Mouse (Mus musculus): ENCODE measurements around the gene Slc46a2. TPM values are rescaled to one million over a fixed set of nuclear protein-coding genes. Genes with fewer than 3 reads are reported as not detected.

Slc46a2 gene
- polyA plus RNA-seq, 1 experiment from 2014 or later: 0.14 TPM

GRCm38 (mm10) chr4:59870433-59870832 lies 44.4 kb downstream of the Slc46a2 start:
- H3K4me1 ChIP-seq (ENCODE audit: control insufficient read depth, insufficient read depth, low read length): peaks cover 3% of the 10 kb centered on the region; the same call in 1 of the 2 replicates
- H3K36me3 ChIP-seq (ENCODE audit: control insufficient read depth, insufficient read depth, low read length): no peaks in the 10 kb centered on the region
- no peak overlapping the region for H3K27ac ChIP-seq (ENCODE audit: low read length)
- no peak for ATAC-seq (ENCODE audit: insufficient read depth, low FRiP score)
- H3K27me3 ChIP-seq (ENCODE audit: control insufficient read depth, insufficient read depth, low read length): no peaks in the 10 kb centered on the region
- H3K4me3 ChIP-seq (replicated peaks; ENCODE audit: low read length): no peak overlapping the region
- no peak overlapping the region for H3K9ac ChIP-seq (ENCODE audit: low read length)
- 60% methylated on average over 6 of the region's 6 CpGs for WGBS
- H3K4me2 ChIP-seq (ENCODE audit: low read depth, low read length): no peak overlapping the region
- no peaks in the 10 kb centered on the region for H3K9me3 ChIP-seq (replicated peaks; ENCODE audit: control insufficient read depth, low read length)

DNA sequence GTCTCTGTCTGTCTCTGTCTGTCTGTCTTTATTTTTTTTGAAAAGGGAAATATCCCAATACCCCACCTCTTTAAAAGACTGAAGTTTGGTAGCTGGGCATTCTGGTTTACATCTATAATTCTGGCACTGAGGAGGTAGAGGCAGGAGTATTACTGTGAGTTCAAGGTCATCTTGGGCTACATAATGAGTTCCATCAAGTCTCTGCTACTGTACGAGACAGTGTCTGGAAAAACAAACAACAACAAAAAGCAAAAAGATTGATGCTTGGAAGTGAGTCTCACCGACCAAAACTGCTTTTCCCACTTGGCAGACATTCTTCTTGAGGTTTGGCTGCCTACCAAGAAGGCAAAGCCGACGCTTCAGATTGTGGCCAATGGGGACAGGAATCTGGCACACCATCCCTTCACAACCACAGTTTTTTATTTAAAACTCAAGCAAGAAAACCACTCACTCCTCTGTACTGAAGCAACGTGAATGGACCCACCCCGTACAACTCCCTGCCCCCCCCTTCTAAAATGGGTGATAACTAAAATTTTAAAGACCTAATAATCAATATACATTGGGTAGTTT lies 45.3 kb downstream of the Slc46a2 start:
- Histone ChIP-seq H3K4me1 (ENCODE audit: control insufficient read depth, insufficient read depth, low read length) (peaks cover 3% of the 10 kb centered on the region; the same call in 1 of the 2 replicates), H3K9me3 (replicated peaks; ENCODE audit: control insufficient read depth, low read length) (no peaks in the 10 kb centered on the region), H3K27me3 (ENCODE audit: control insufficient read depth, insufficient read depth, low read length) (no peaks in the 10 kb centered on the region), H3K4me2 (ENCODE audit: low read depth, low read length) (no peak overlapping the region), H3K27ac (ENCODE audit: low read length) (no peak overlapping the region), H3K36me3 (ENCODE audit: control insufficient read depth, insufficient read depth, low read length) (no peaks in the 10 kb centered on the region), H3K9ac (ENCODE audit: low read length) (no peak overlapping the region), H3K4me3 (replicated peaks; ENCODE audit: low read length) (no peak overlapping the region)
- no peak for ATAC-seq (ENCODE audit: insufficient read depth, low FRiP score)
- WGBS: 46% methylated on average over 6 of the region's 6 CpGs

GRCm38 (mm10) chr4:59868086-59868485 lies 46.8 kb downstream of the Slc46a2 start:
- WGBS: 76% methylated on average over 11 of the region's 11 CpGs
- no peaks in the 10 kb centered on the region for H3K27me3 ChIP-seq (ENCODE audit: control insufficient read depth, insufficient read depth, low read length)

DNA sequence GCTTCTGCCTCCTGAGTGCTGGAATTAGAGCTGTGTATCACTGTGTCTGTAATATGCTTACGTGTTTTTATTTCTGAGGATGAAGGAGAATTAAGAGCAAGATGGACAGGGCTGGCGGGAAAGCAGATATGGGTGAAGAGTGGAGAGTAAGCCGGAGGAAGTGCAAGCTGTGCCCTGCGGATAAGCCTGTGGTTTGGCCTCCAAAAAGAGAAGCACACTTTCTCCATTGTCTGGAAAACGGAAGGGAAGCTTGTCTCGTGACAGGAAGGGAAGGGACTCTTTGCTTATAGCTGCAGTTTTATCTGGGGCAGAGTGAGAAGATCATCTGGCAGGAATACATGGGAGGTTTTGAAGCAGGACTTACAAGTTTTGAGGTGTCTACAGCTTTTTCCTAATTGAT lies 51.0 kb downstream of the Slc46a2 start:
- WGBS: 69% methylated on average over 6 of the region's 6 CpGs
- Histone ChIP-seq H3K9me3 (replicated peaks; ENCODE audit: control insufficient read depth, low read length) (no peaks in the 10 kb centered on the region), H3K4me3 (replicated peaks; ENCODE audit: low read length) (no peak overlapping the region), H3K4me1 (ENCODE audit: control insufficient read depth, insufficient read depth, low read length) (no peaks in the 10 kb centered on the region), H3K27ac (ENCODE audit: low read length) (no peak overlapping the region), H3K36me3 (ENCODE audit: control insufficient read depth, insufficient read depth, low read length) (no peaks in the 10 kb centered on the region), H3K27me3 (ENCODE audit: control insufficient read depth, insufficient read depth, low read length) (no peaks in the 10 kb centered on the region), H3K4me2 (ENCODE audit: low read depth, low read length) (no peak overlapping the region), H3K9ac (ENCODE audit: low read length) (no peak overlapping the region)
- no peak for ATAC-seq (ENCODE audit: insufficient read depth, low FRiP score)

More at GRCm38 (mm10) chr4:59868086-59868485, 46.8 kb downstream of the Slc46a2 start:
- no peak for ATAC-seq (ENCODE audit: insufficient read depth, low FRiP score)
- peaks cover 3% of the 10 kb centered on the region; the same call in 1 of the 2 replicates for H3K4me1 ChIP-seq (ENCODE audit: control insufficient read depth, insufficient read depth, low read length)
- H3K9me3 ChIP-seq (replicated peaks; ENCODE audit: control insufficient read depth, low read length): no peaks in the 10 kb centered on the region
- no peak overlapping the region for H3K27ac ChIP-seq (ENCODE audit: low read length)
- H3K36me3 ChIP-seq (ENCODE audit: control insufficient read depth, insufficient read depth, low read length): no peaks in the 10 kb centered on the region
- no peak overlapping the region for H3K4me3 ChIP-seq (replicated peaks; ENCODE audit: low read length)
- no peak overlapping the region for H3K9ac ChIP-seq (ENCODE audit: low read length)
- H3K4me2 ChIP-seq (ENCODE audit: low read depth, low read length): no peak overlapping the region

GRCm38 (mm10) chr4:59862335-59862734 lies 52.5 kb downstream of the Slc46a2 start:
- Histone ChIP-seq H3K9ac (ENCODE audit: low read length) (no peak overlapping the region), H3K4me3 (replicated peaks; ENCODE audit: low read length) (no peak overlapping the region), H3K36me3 (ENCODE audit: control insufficient read depth, insufficient read depth, low read length) (no peaks in the 10 kb centered on the region), H3K27me3 (ENCODE audit: control insufficient read depth, insufficient read depth, low read length) (no peaks in the 10 kb centered on the region), H3K9me3 (replicated peaks; ENCODE audit: control insufficient read depth, low read length) (no peaks in the 10 kb centered on the region), H3K4me1 (ENCODE audit: control insufficient read depth, insufficient read depth, low read length) (no peaks in the 10 kb centered on the region), H3K27ac (ENCODE audit: low read length) (no peak overlapping the region), H3K4me2 (ENCODE audit: low read depth, low read length) (no peak overlapping the region)
- 74% methylated on average over 1 of the region's 1 CpGs for WGBS
- no peak for ATAC-seq (ENCODE audit: insufficient read depth, low FRiP score)

GRCm38 (mm10) chr4:59861871-59862270 lies 53.0 kb downstream of the Slc46a2 start:
- no peak overlapping the region for H3K4me2 ChIP-seq (ENCODE audit: low read depth, low read length)
- no peak overlapping the region for H3K27ac ChIP-seq (ENCODE audit: low read length)
- no peak overlapping the region for H3K9ac ChIP-seq (ENCODE audit: low read length)
- H3K36me3 ChIP-seq (ENCODE audit: control insufficient read depth, insufficient read depth, low read length): no peaks in the 10 kb centered on the region
- H3K4me1 ChIP-seq (ENCODE audit: control insufficient read depth, insufficient read depth, low read length): no peaks in the 10 kb centered on the region
- no peaks in the 10 kb centered on the region for H3K27me3 ChIP-seq (ENCODE audit: control insufficient read depth, insufficient read depth, low read length)
- no peaks in the 10 kb centered on the region for H3K9me3 ChIP-seq (replicated peaks; ENCODE audit: control insufficient read depth, low read length)
- H3K4me3 ChIP-seq (replicated peaks; ENCODE audit: low read length): no peak overlapping the region
- ATAC-seq (ENCODE audit: insufficient read depth, low FRiP score): no peak
- 46% methylated on average over 4 of the region's 4 CpGs for WGBS

GRCm38 (mm10) chr4:59860431-59860830 lies 54.4 kb downstream of the Slc46a2 start:
- Histone ChIP-seq H3K36me3 (ENCODE audit: control insufficient read depth, insufficient read depth, low read length) (no peaks in the 10 kb centered on the region), H3K4me1 (ENCODE audit: control insufficient read depth, insufficient read depth, low read length) (no peaks in the 10 kb centered on the region), H3K27me3 (ENCODE audit: control insufficient read depth, insufficient read depth, low read length) (no peaks in the 10 kb centered on the region), H3K4me3 (replicated peaks; ENCODE audit: low read length) (no peak overlapping the region), H3K27ac (ENCODE audit: low read length) (peak overlapping the region; percentile 85; the same call in 1 of the 2 replicates), H3K4me2 (ENCODE audit: low read depth, low read length) (no peak overlapping the region), H3K9me3 (replicated peaks; ENCODE audit: control insufficient read depth, low read length) (no peaks in the 10 kb centered on the region), H3K9ac (ENCODE audit: low read length) (no peak overlapping the region)
- 56% methylated on average over 2 of the region's 2 CpGs for WGBS
- ATAC-seq (ENCODE audit: insufficient read depth, low FRiP score): no peak

GRCm38 (mm10) chr4:59859693-59860425 lies 55.0 kb downstream of the Slc46a2 start:
- no peaks in the 10 kb centered on the region for H3K4me1 ChIP-seq (ENCODE audit: control insufficient read depth, insufficient read depth, low read length)
- no peak overlapping the region for H3K9ac ChIP-seq (ENCODE audit: low read length)
- WGBS: 50% methylated on average over 16 of the region's 16 CpGs
- no peak overlapping the region for H3K4me3 ChIP-seq (replicated peaks; ENCODE audit: low read length)
- H3K27ac ChIP-seq (ENCODE audit: low read length): peak overlapping the region; percentile 85
- H3K27me3 ChIP-seq (ENCODE audit: control insufficient read depth, insufficient read depth, low read length): no peaks in the 10 kb centered on the region
- H3K9me3 ChIP-seq (replicated peaks; ENCODE audit: control insufficient read depth, low read length): no peaks in the 10 kb centered on the region
- peak overlapping the region; percentile 30 for H3K4me2 ChIP-seq (ENCODE audit: low read depth, low read length)
- ATAC-seq (ENCODE audit: insufficient read depth, low FRiP score): peak; percentile 83
- no peaks in the 10 kb centered on the region for H3K36me3 ChIP-seq (ENCODE audit: control insufficient read depth, insufficient read depth, low read length)
